Mouse (Mus musculus): ENCODE data around the gene Olfr1331. TPM values are rescaled to one million over a fixed set of nuclear protein-coding genes. Genes with fewer than 3 reads are reported as not detected.
"Not testable (repeated sequence)": the region's sequence is repeated elsewhere in the genome, so short reads cannot be mapped to it uniquely, and the experiment has no call there.

The Olfr1331 gene
- not detected for total RNA-seq (2021)

DNA sequence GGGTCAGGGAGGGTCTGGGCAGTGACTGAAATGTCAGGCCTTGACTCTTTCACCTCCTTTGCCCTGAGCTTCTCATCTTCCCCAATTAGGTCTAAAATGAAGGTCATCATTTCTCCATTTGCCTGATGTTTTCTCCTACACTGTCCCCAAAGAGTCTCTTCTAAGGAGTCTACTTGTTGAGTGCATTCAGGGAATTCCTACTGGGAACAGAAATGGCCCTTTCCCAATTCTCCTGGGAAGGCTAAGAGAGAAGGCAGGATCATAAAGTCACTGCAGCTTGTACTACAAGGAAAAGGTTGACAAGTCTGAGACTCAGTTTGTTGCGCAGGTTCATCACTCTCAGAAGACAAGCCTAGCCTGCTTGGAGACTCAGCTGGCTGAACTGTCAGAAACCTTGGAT, at the start of gene Olfr1331:
Gene Olfr1331, plus strand, starts transcription at position 301 of the 400 bp plus-strand sequence.
- intact Hi-C loops (cut with DNase I), result no loop called here

GRCm38 (mm10) chr4:118818921-118819320, 45.5 kb upstream of the Olfr1331 start:
- no peak for DNase-seq (ENCODE audit: low spot score)
- intact Hi-C loops (cut with DNase I), result no loop called here

More for the DNA sequence above, at the start of gene Olfr1331:
- DNase-seq (ENCODE audit: low spot score), result no peak

GRCm38 (mm10) chr4:118836179-118836578, 28.3 kb upstream of the Olfr1331 start, which contains the start of gene Olfr1333:
Gene Olfr1333, minus strand, starts transcription at chr4:118836279.
- intact Hi-C loops (cut with DNase I), result no loop called here
- DNase-seq (ENCODE audit: low spot score), result no peak

DNA sequence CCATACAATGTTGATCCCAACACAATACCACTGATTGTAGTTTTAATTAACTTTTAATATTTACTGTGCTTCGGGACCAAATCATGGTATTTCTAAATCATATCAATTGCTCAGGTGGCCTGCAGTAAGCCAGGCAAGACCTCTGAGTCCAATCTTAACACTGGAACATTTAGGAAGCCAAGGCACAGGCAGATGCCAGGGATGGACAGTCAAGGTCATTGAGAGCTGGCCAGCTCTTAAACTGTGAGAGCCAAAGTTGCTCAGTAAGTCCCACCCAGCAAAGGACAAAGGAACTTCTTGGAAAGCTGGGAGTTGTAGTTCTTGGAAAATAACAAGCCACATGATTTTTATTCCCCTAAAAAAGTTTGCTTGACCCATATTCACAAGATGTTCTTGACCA, 2.7 kb upstream of the Olfr1331 start:
- intact Hi-C loops (cut with DNase I), result no loop called here
- DNase-seq (ENCODE audit: low spot score), result no peak

- DNase-seq (ENCODE audit: low spot score), result no peak
- intact Hi-C loops (cut with DNase I), result no loop called here
Measured at GRCm38 (mm10) chr4:118862704-118863103, 1.7 kb upstream of the Olfr1331 start.

- no peak for DNase-seq (ENCODE audit: low spot score)
- intact Hi-C loops (cut with DNase I), result no loop called here
Measured at GRCm38 (mm10) chr4:118867566-118867965, 3.1 kb downstream of the Olfr1331 start.

GRCm38 (mm10) chr4:118888297-118888696, 23.8 kb downstream of the Olfr1331 start, which contains the start of gene Olfr1330:
Gene Olfr1330, plus strand, starts transcription at chr4:118888597.
- DNase-seq (ENCODE audit: low spot score), result no peak
- intact Hi-C loops (cut with DNase I), result no loop called here

- no peak for DNase-seq (ENCODE audit: low spot score)
- intact Hi-C loops (cut with DNase I), result no loop called here
Measured at GRCm38 (mm10) chr4:118901981-118902380, 37.5 kb downstream of the Olfr1331 start.

- DNase-seq (ENCODE audit: low spot score); intact Hi-C loops (cut with DNase I): not testable (repeated sequence)
Measured at GRCm38 (mm10) chr4:118917365-118917764, 52.9 kb downstream of the Olfr1331 start, which contains the start of gene Olfr1329. Gene Olfr1329, minus strand, starts transcription at chr4:118917465.

Other genes starting within 250 kb of the Olfr1331 start
- gene Cfap57, start 243.9 kb upstream of the Olfr1331 start, total RNA-seq (2021), result under 1 TPM in 1 of 2 experiments, not detected in 1; 0.05 TPM
- 10 to 100 TPM; 36.6 to 38.2 TPM for gene Ebna1bp2, start 243.8 kb upstream of the Olfr1331 start, total RNA-seq (2021)
- gene Olfr62, start 205.7 kb upstream of the Olfr1331 start, total RNA-seq (2021), result not detected
- gene Olfr1342, start 171.9 kb upstream of the Olfr1331 start, total RNA-seq (2021), result not detected
- not detected for gene Olfr1341, start 161.1 kb upstream of the Olfr1331 start, total RNA-seq (2021)
- gene Olfr1340, start 144.5 kb upstream of the Olfr1331 start, total RNA-seq (2021), result not detected
- not detected for gene Olfr1339, start 132.5 kb upstream of the Olfr1331 start, total RNA-seq (2021)
- not detected for gene Olfr1338, start 105.9 kb upstream of the Olfr1331 start, total RNA-seq (2021)
- not detected for gene Olfr1337, start 82.1 kb upstream of the Olfr1331 start, total RNA-seq (2021)
- gene Olfr1335, start 54.7 kb upstream of the Olfr1331 start, total RNA-seq (2021), result not detected
- gene Olfr1333, start 28.4 kb upstream of the Olfr1331 start, total RNA-seq (2021), result not detected
- not detected for gene Olfr1330, start 23.9 kb downstream of the Olfr1331 start, total RNA-seq (2021)
- gene Olfr1329, start 52.8 kb downstream of the Olfr1331 start, total RNA-seq (2021), result not detected
- gene Olfr1328, start 74.0 kb downstream of the Olfr1331 start, total RNA-seq (2021), result not detected
- gene Lao1, start 96.9 kb downstream of the Olfr1331 start, total RNA-seq (2021), result under 1 TPM; 0.18 to 0.34 TPM
- 1 to 10 TPM; 7.3 to 8.0 TPM for gene Slc2a1, start 244.1 kb downstream of the Olfr1331 start, total RNA-seq (2021)